Mouse (Mus musculus): ENCODE results near the gene S100a4. TPM values are rescaled to one million over a fixed set of nuclear protein-coding genes. Genes with fewer than 3 reads are reported as not detected.

The S100a4 gene
- total and polyA plus RNA-seq, 3 experiments = 1.1 TPM; not detected in 2

- Histone ChIP-seq H3K4me1 (ENCODE audit: control insufficient read depth in 1 of 2, insufficient read depth in 2 of 2) (peaks cover 0 to 25% of the 10 kb centered on the region in 2 experiments; a peak in 2 of 4 replicates), H3K4me2 (ENCODE audit: insufficient read depth, low read depth, poor library complexity, severe bottlenecking) (0 out of 2 replicates have a peak overlapping the region, but pooled peaks have one; percentile 16), H3K79me2 (replicated peaks; ENCODE audit: control insufficient read depth, extremely low read depth, insufficient read depth, poor library complexity, severe bottlenecking) (no peaks in the 10 kb centered on the region), H3K36me3 (replicated peaks in 1 of 2; ENCODE audit: control insufficient read depth in 1 of 2, insufficient read depth in 1 of 2, low read length in 1 of 2) (no peaks in the 10 kb centered on the region), H3K27me3 (replicated peaks) (peaks cover 3% of the 10 kb centered on the region), H3K27ac (ENCODE audit: insufficient read depth, low read depth) (no peak overlapping the region), H3K4me3 (replicated peaks in 1 of 3; ENCODE audit: low read depth in 2 of 3, low read length in 2 of 3, poor library complexity in 1 of 3) (no peak overlapping the region), H3K9ac (ENCODE audit: insufficient read depth, low read depth) (no peak overlapping the region), H3K9me3 (replicated peaks; ENCODE audit: low read length) (no peaks in the 10 kb centered on the region)
- peak; percentile 75 for DNase-seq (ENCODE audit: extremely low read depth)
- in situ Hi-C loops (cut with MboI; ENCODE audit: low pct_ligation_motif_present, low pct_unique_long_range_greater_than_20kb, low sequenced_read_pairs) (no loop called here), dilution Hi-C loops (cut with MboI; ENCODE audit: extremely low pct_ligation_motif_present, extremely low pct_unique_long_range_greater_than_20kb, low sequenced_read_pairs) (no loop called here)
- no peak for TF ChIP-seq BHLHE40 (IDR thresholded peaks at IDR 0.05; ENCODE audit: low read depth, low read length)
- peak; percentile 30 to 85; a peak in 3 of 4 replicates for TF ChIP-seq CTCF (conservative IDR thresholded peaks at IDR 0.05 in 1 of 2, IDR thresholded peaks at IDR 0.05 in 1 of 2; ENCODE audit: low read depth in 2 of 2, low read length in 2 of 2)
- TF ChIP-seq SMC3 (IDR thresholded peaks at IDR 0.05; ENCODE audit: low read depth, low read length) = peak; percentile 71
- TF ChIP-seq ETS1 (conservative IDR thresholded peaks at IDR 0.05; ENCODE audit: low read depth, low read length) = no peak
- TF ChIP-seq RAD21 (IDR thresholded peaks at IDR 0.05; ENCODE audit: low read depth, low read length) = peak; percentile 77
- TF ChIP-seq MAZ (IDR thresholded peaks at IDR 0.05; ENCODE audit: low read depth, low read length) = 0 out of 2 replicates have a peak, but pooled peaks have one; percentile 40
- 0 out of 2 replicates have a peak, but pooled peaks have one; percentile 11 for TF ChIP-seq MEF2A (IDR thresholded peaks at IDR 0.05; ENCODE audit: borderline replicate concordance, low read depth, low read length)
- 0 out of 2 replicates have a peak, but pooled peaks have one; percentile 22 for TF ChIP-seq MAX (IDR thresholded peaks at IDR 0.05; ENCODE audit: low read length)
Measured at GRCm38 (mm10) chr3:90615415-90615814, 11.8 kb downstream of the S100a4 start.

DNA sequence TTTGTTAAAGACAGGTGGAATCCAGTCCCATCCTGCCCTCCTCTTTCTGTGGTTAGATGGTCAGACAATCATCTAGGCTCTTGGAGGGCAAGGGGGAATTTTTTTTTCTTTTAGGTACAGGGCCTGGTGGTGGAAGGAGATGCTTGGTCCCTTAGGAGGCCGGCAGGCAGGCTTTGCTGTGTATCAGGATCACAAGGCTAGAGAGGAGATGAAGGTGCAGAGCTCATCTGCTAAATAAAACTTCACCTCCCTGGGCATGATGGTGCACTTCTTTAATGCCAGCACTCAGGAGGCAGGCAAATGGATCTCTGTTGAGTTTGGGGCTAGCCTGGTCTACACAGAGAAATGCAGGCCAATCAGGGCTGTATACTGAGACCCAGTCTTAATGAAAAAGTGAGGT lies 12.3 kb downstream of the S100a4 start:
- no peak for TF ChIP-seq SMC3 (IDR thresholded peaks at IDR 0.05; ENCODE audit: low read depth, low read length)
- TF ChIP-seq MAX (IDR thresholded peaks at IDR 0.05; ENCODE audit: low read length) = no peak
- TF ChIP-seq ETS1 (conservative IDR thresholded peaks at IDR 0.05; ENCODE audit: low read depth, low read length) = no peak
- no peak for TF ChIP-seq ELF1 (IDR thresholded peaks at IDR 0.05; ENCODE audit: low read depth, low read length)
- TF ChIP-seq IRF4 (IDR thresholded peaks at IDR 0.05; ENCODE audit: low read depth, low read length) = no peak
- no peak for TF ChIP-seq PAX5 (IDR thresholded peaks at IDR 0.05; ENCODE audit: low read length)
- in situ Hi-C loops (cut with MboI; ENCODE audit: low pct_ligation_motif_present, low pct_unique_long_range_greater_than_20kb, low sequenced_read_pairs) (no loop called here), dilution Hi-C loops (cut with MboI; ENCODE audit: extremely low pct_ligation_motif_present, extremely low pct_unique_long_range_greater_than_20kb, low sequenced_read_pairs) (no loop called here)
- no peak overlapping the region for H3K9ac ChIP-seq (ENCODE audit: insufficient read depth, low read depth)
- H3K4me1 ChIP-seq (ENCODE audit: control insufficient read depth in 1 of 2, insufficient read depth in 2 of 2) = peaks cover 0 to 25% of the 10 kb centered on the region in 2 experiments; a peak in 2 of 4 replicates
- no peaks in the 10 kb centered on the region for H3K79me2 ChIP-seq (replicated peaks; ENCODE audit: control insufficient read depth, extremely low read depth, insufficient read depth, poor library complexity, severe bottlenecking)
- DNase-seq (ENCODE audit: extremely low read depth) = no peak
- no peak overlapping the region for H3K4me3 ChIP-seq (replicated peaks in 1 of 3; ENCODE audit: low read depth in 2 of 3, low read length in 2 of 3, poor library complexity in 1 of 3)
- H3K36me3 ChIP-seq (replicated peaks in 1 of 2; ENCODE audit: control insufficient read depth in 1 of 2, insufficient read depth in 1 of 2, low read length in 1 of 2) = no peaks in the 10 kb centered on the region
- 0 out of 2 replicates have a peak overlapping the region, but pooled peaks have one; percentile 16 for H3K4me2 ChIP-seq (ENCODE audit: insufficient read depth, low read depth, poor library complexity, severe bottlenecking)
- peaks cover 3% of the 10 kb centered on the region for H3K27me3 ChIP-seq (replicated peaks)
- no peak overlapping the region for H3K27ac ChIP-seq (ENCODE audit: insufficient read depth, low read depth)
- no peaks in the 10 kb centered on the region for H3K9me3 ChIP-seq (replicated peaks; ENCODE audit: low read length)

DNA sequence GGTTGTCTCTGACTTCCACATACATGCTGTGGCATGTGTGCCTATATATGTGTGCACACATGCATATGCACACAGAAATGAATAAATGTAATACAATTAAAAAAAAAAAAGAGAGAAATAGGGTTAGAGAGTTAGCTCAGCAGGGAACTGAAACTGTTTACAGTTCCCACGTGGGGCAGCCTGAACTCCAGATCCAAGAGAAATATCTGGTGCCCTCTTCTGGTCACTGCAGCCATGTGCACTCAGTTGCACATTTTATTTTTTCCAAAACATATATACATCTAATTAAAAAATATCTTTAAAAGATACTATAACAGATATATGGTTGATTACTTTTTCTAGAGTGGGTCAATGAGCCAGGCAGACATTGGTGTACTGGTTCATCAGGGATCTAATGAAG lies 14.0 kb downstream of the S100a4 start:
- Histone ChIP-seq H3K9ac (ENCODE audit: insufficient read depth, low read depth) (no peak overlapping the region), H3K4me3 (replicated peaks in 1 of 3; ENCODE audit: low read depth in 2 of 3, low read length in 2 of 3, poor library complexity in 1 of 3) (no peak overlapping the region), H3K4me1 (ENCODE audit: control insufficient read depth in 1 of 2, insufficient read depth in 2 of 2) (peaks cover 0 to 24% of the 10 kb centered on the region in 2 experiments; a peak in 2 of 4 replicates), H3K79me2 (replicated peaks; ENCODE audit: control insufficient read depth, extremely low read depth, insufficient read depth, poor library complexity, severe bottlenecking) (no peaks in the 10 kb centered on the region), H3K27ac (ENCODE audit: insufficient read depth, low read depth) (no peak overlapping the region), H3K9me3 (replicated peaks; ENCODE audit: low read length) (no peaks in the 10 kb centered on the region), H3K36me3 (replicated peaks in 1 of 2; ENCODE audit: control insufficient read depth in 1 of 2, insufficient read depth in 1 of 2, low read length in 1 of 2) (no peaks in the 10 kb centered on the region), H3K4me2 (ENCODE audit: insufficient read depth, low read depth, poor library complexity, severe bottlenecking) (no peak overlapping the region), H3K27me3 (replicated peaks) (peaks cover 3% of the 10 kb centered on the region)
- no peak for DNase-seq (ENCODE audit: extremely low read depth)
- dilution Hi-C loops (cut with MboI; ENCODE audit: extremely low pct_ligation_motif_present, extremely low pct_unique_long_range_greater_than_20kb, low sequenced_read_pairs) = no loop called here
- in situ Hi-C loops (cut with MboI; ENCODE audit: low pct_ligation_motif_present, low pct_unique_long_range_greater_than_20kb, low sequenced_read_pairs) = no loop called here
- TF ChIP-seq SMC3 (IDR thresholded peaks at IDR 0.05; ENCODE audit: low read depth, low read length) (peak; percentile 7; the same call in 1 of the 2 replicates), PAX5 (IDR thresholded peaks at IDR 0.05; ENCODE audit: low read length) (no peak), CTCF (conservative IDR thresholded peaks at IDR 0.05 in 1 of 2, IDR thresholded peaks at IDR 0.05 in 1 of 2; ENCODE audit: low read depth in 2 of 2, low read length in 2 of 2) (peak; percentile 9 to 52; a peak in 2 of 4 replicates), RAD21 (IDR thresholded peaks at IDR 0.05; ENCODE audit: low read depth, low read length) (peak; percentile 18), POLR2A (IDR thresholded peaks at IDR 0.05; ENCODE audit: low read depth, low read length) (no peak), MAX (IDR thresholded peaks at IDR 0.05; ENCODE audit: low read length) (peak; percentile 53; the same call in 1 of the 2 replicates), ZNF384 (IDR thresholded peaks at IDR 0.05; ENCODE audit: low read depth, low read length) (peak; percentile 42), IRF4 (IDR thresholded peaks at IDR 0.05; ENCODE audit: low read depth, low read length) (peak; percentile 53; the same call in 1 of the 2 replicates), BHLHE40 (IDR thresholded peaks at IDR 0.05; ENCODE audit: low read depth, low read length) (0 out of 2 replicates have a peak, but pooled peaks have one; percentile 6), USF1 (IDR thresholded peaks at IDR 0.05; ENCODE audit: low read depth, low read length) (no peak), MYC (IDR thresholded peaks at IDR 0.05; ENCODE audit: low read depth, low read length) (peak; percentile 81), MAFK (IDR thresholded peaks at IDR 0.05; ENCODE audit: insufficient replicate concordance, low read length) (no peak)

Data from CH12.LX (cell line).